Mouse (Mus musculus) lung, postnatal 0 days (tissue): ENCODE measurements around the gene Sema4a. TPM values are rescaled to one million over a fixed set of nuclear protein-coding genes. Genes with fewer than 3 reads are reported as not detected.

Source experiments
- ATAC-seq: fragments of 200-750 bp; cut with Nextera tagmentation; 2 replicates; pipeline ENCODE4 v1.8.0; 2017; ENCODE audit warnings: moderate library complexity
- DNase-seq: peaks from one replicate; pipeline ENCODE4 v3.0.0-alpha.2; 2016; ENCODE audit warnings: low spot score
- H3K27ac ChIP-seq: fragments of 300-500 bp; sonication (generic); 2 replicates; pipeline ENCODE4 v1.5.1; 2014; ENCODE audit warnings: antibody characterized with exemption, mild to moderate bottlenecking, low read length, mixed read lengths
- H3K27me3 ChIP-seq: fragments of 300-500 bp; sonication (generic); replicated peaks from 2 replicates; pipeline ENCODE4 v1.6.1; 2014; ENCODE audit warnings: low read length, mixed read lengths; ENCODE audit not compliant: insufficient read depth
- H3K36me3 ChIP-seq: fragments of 300-500 bp; sonication (generic); 2 replicates; pipeline ENCODE4 v1.6.1; 2014; ENCODE audit warnings: low read length, mixed read lengths; ENCODE audit not compliant: insufficient read depth
- H3K4me1 ChIP-seq: fragments of 300-500 bp; sonication (generic); 2 replicates; pipeline ENCODE4 v1.6.1; 2014; ENCODE audit warnings: antibody characterized with exemption, low read depth, low read length, mixed read lengths; ENCODE audit not compliant: insufficient read depth
- H3K4me2 ChIP-seq: fragments of 300-500 bp; sonication (generic); replicated peaks from 2 replicates; pipeline ENCODE4 v1.6.1; 2014; ENCODE audit warnings: low read depth, mild to moderate bottlenecking, low read length, moderate library complexity, mixed read lengths
- H3K4me3 ChIP-seq: fragments of 300-500 bp; sonication (generic); 2 replicates; pipeline ENCODE4 v1.5.1; 2014; ENCODE audit warnings: low read depth, low read length
- H3K9ac ChIP-seq: fragments of 300-500 bp; sonication (generic); replicated peaks from 2 replicates; pipeline ENCODE4 v1.6.1; 2014; ENCODE audit warnings: low read depth, mild to moderate bottlenecking
- H3K9me3 ChIP-seq: fragments of 300-500 bp; sonication (generic); 2 replicates; pipeline ENCODE4 v1.6.1; 2016; ENCODE audit warnings: low read length, mixed read lengths
- CTCF ChIP-seq: IDR thresholded peaks from 2 replicates; pipeline ENCODE4 v1.5.1; 2016; ENCODE audit warnings: antibody characterized with exemption, mild to moderate bottlenecking
- EP300 ChIP-seq: IDR thresholded peaks from 2 replicates; pipeline ENCODE4 v1.6.1; 2016; ENCODE audit warnings: antibody characterized with exemption, mild to moderate bottlenecking, control low read depth
- WGBS: fragments of 180-500 bp; shearing (Covaris S2); extraction: QIAGEN DNeasy Blood & Tissue Kit; methylation state at CpG from one replicate; pipeline ENCODE4 v1.1.7; 2014; 5-methylcytosine and 5-hydroxymethylcytosine counted together
- polyA plus RNA-seq: library from polyadenylated mRNA; unstranded; fragments of >200 nt; fragmentation: Nextera tagmentation; extraction: Ambion mirVana; gene quantifications from 2 replicates; pipeline ENCODE4 v1.2.1, GENCODE M21; 2015

Gene Sema4a
- polyA plus RNA-seq, 1 experiment from 2014 or later: 9.2 TPM

GRCm38 (mm10) chr3:88410645-88411031 is 50.3 kb downstream of the Sema4a start:
- 19% methylated on average over 7 of the region's 7 CpGs for WGBS
- peaks cover 4% of the 10 kb centered on the region; the same call in 1 of the 2 replicates for H3K36me3 ChIP-seq
- DNase-seq: no peak
- peaks cover 3% of the 10 kb centered on the region; the same call in 1 of the 2 replicates for H3K4me1 ChIP-seq
- H3K9ac ChIP-seq: peak overlapping the region; percentile 6; the same call in 1 of the 2 replicates
- H3K9me3 ChIP-seq: no peaks in the 10 kb centered on the region
- H3K27me3 ChIP-seq: no peaks in the 10 kb centered on the region
- peak overlapping the region; percentile 91 for H3K27ac ChIP-seq
- ATAC-seq: peak; percentile 3; the same call in 1 of the 2 replicates
- H3K4me3 ChIP-seq: peak overlapping the region; percentile 63; the same call in 1 of the 2 replicates
- peak overlapping the region; percentile 71 for H3K4me2 ChIP-seq
- no peak for TF ChIP-seq CTCF
- TF ChIP-seq EP300: no peak

- peak; percentile 49 for TF ChIP-seq EP300
- TF ChIP-seq CTCF: peak; percentile 14; the same call in 1 of the 2 replicates
- WGBS: 2% methylated on average over 53 of the region's 54 CpGs
- Histone ChIP-seq H3K9ac (peak within 1 kb of the TSS; percentile 80), H3K4me3 (peak within 1 kb of the TSS; percentile 63), H3K27me3 (no peaks in the 10 kb centered on the region), H3K36me3 (peaks cover 4% of the 10 kb centered on the region; the same call in 1 of the 2 replicates), H3K27ac (peak within 1 kb of the TSS; percentile 91), H3K9me3 (no peaks in the 10 kb centered on the region), H3K4me1 (peaks cover 3% of the 10 kb centered on the region; the same call in 1 of the 2 replicates), H3K4me2 (peak within 1 kb of the TSS; percentile 71)
- peak; percentile 94 for ATAC-seq
- DNase-seq: peak; percentile 96
These were observed 51.0 kb downstream of the Sema4a start, which contains the start of gene Pmf1 for GRCm38 (mm10) chr3:88409741-88410644. TSS of gene Pmf1 (minus strand) at chr3:88410331.

GRCm38 (mm10) chr3:88408953-88409352 is 52.0 kb downstream of the Sema4a start:
- Histone ChIP-seq H3K36me3 (no peaks in the 10 kb centered on the region), H3K27me3 (no peaks in the 10 kb centered on the region), H3K9ac (no peak overlapping the region), H3K4me2 (peak overlapping the region; percentile 71; the same call in 1 of the 2 replicates), H3K27ac (no peak overlapping the region), H3K9me3 (no peaks in the 10 kb centered on the region), H3K4me3 (peak overlapping the region; percentile 63; the same call in 1 of the 2 replicates), H3K4me1 (peaks cover 3% of the 10 kb centered on the region; the same call in 1 of the 2 replicates)
- no peak for ATAC-seq
- no peak for DNase-seq
- no peak for TF ChIP-seq CTCF
- TF ChIP-seq EP300: no peak
- whole genome bisulfite sequencing: 38% methylated on average over 5 of the region's 5 CpGs

GRCm38 (mm10) chr3:88407529-88407928 is 53.5 kb downstream of the Sema4a start:
- H3K27ac ChIP-seq: no peak overlapping the region
- H3K9me3 ChIP-seq: no peaks in the 10 kb centered on the region
- no peak for ATAC-seq
- no peak overlapping the region for H3K4me2 ChIP-seq
- 48% methylated on average over 7 of the region's 7 CpGs for WGBS
- H3K27me3 ChIP-seq: no peaks in the 10 kb centered on the region
- no peak for DNase-seq
- peaks cover 3% of the 10 kb centered on the region; the same call in 1 of the 2 replicates for H3K4me1 ChIP-seq
- no peaks in the 10 kb centered on the region for H3K36me3 ChIP-seq
- no peak overlapping the region for H3K4me3 ChIP-seq
- H3K9ac ChIP-seq: no peak overlapping the region
- TF ChIP-seq CTCF (no peak), EP300 (no peak)

- no peak overlapping the region for H3K27ac ChIP-seq
- peak; percentile 13; the same call in 1 of the 2 replicates for ATAC-seq
- no peak overlapping the region for H3K4me3 ChIP-seq
- peak; percentile 94 for DNase-seq
- no peaks in the 10 kb centered on the region for H3K36me3 ChIP-seq
- no peaks in the 10 kb centered on the region for H3K27me3 ChIP-seq
- peaks cover 3% of the 10 kb centered on the region; the same call in 1 of the 2 replicates for H3K4me1 ChIP-seq
- 2% methylated on average over 2 of the region's 2 CpGs for WGBS
- no peak overlapping the region for H3K4me2 ChIP-seq
- peak; percentile 97 for TF ChIP-seq CTCF
- no peak for TF ChIP-seq EP300
- no peak overlapping the region for H3K9ac ChIP-seq
- H3K9me3 ChIP-seq: no peaks in the 10 kb centered on the region
These were observed 53.9 kb downstream of the Sema4a start for GRCm38 (mm10) chr3:88407090-88407489.

GRCm38 (mm10) chr3:88403522-88404230 is 57.3 kb downstream of the Sema4a start:
- Histone ChIP-seq H3K27me3 (no peaks in the 10 kb centered on the region), H3K9me3 (no peaks in the 10 kb centered on the region), H3K4me2 (no peak overlapping the region), H3K9ac (no peak overlapping the region), H3K4me3 (no peak overlapping the region), H3K36me3 (no peaks in the 10 kb centered on the region), H3K4me1 (no peaks in the 10 kb centered on the region), H3K27ac (no peak overlapping the region)
- ATAC-seq (no peak), DNase-seq (no peak)
- 88% methylated on average over 10 of the region's 10 CpGs for WGBS
- no peak for TF ChIP-seq EP300
